Mouse (Mus musculus): ENCODE measurements around the gene Nt5dc3.

- TF ChIP-seq TAL1 (IDR thresholded peaks at IDR 0.05; ENCODE audit: low read length) (no peak), GATA1 (IDR thresholded peaks at IDR 0.05; ENCODE audit: low read length) (no peak)
Measured at GRCm38 (mm10) chr10:86810000-86810399, 31.2 kb downstream of the Nt5dc3 start.

Data from erythroblast, embryonic 14.5 days (primary cell).